46 mouse cellular contexts compared by ENCODE assay signal in genomic region chr6:85447351-85447750, GRCm38 (mm10). TPM values are rescaled to one million over a fixed set of nuclear protein-coding genes. Genes with fewer than 3 reads are reported as not detected.
"Had no signal": no experiment of that assay in that cellular context is flagged by ENCODE, and none has a peak within 500 bp of the region (broad histone marks: within the 10 kb centered on the region; RNA-seq: fewer than 3 reads in every experiment).

No protein-coding gene starts in this region.

- H3K4me1 ChIP-seq: limb, embryonic 12.5 days had no signal

- ATAC-seq: liver, embryonic 12.5 days; liver, postnatal 0 days; lung, postnatal 0 days; midbrain, embryonic 13.5 days; midbrain, embryonic 15.5 days; midbrain, embryonic 16.5 days had no signal

- H3K9ac ChIP-seq: limb, embryonic 12.5 days; limb, embryonic 13.5 days; limb, embryonic 15.5 days; liver, embryonic 12.5 days; liver, embryonic 13.5 days; liver, embryonic 14.5 days; liver, embryonic 15.5 days; liver, postnatal 0 days; lung, embryonic 14.5 days; lung, embryonic 15.5 days; midbrain, embryonic 12.5 days; midbrain, embryonic 13.5 days; midbrain, embryonic 15.5 days; neural tube, embryonic 12.5 days had no signal

- H3K9me3 ChIP-seq: limb, embryonic 10.5 days; limb, embryonic 12.5 days; limb, embryonic 13.5 days; limb, embryonic 15.5 days; liver, embryonic 12.5 days; liver, embryonic 13.5 days; liver, embryonic 15.5 days; lung, embryonic 15.5 days; megakaryocyte, embryonic 14.5 days; midbrain, embryonic 10.5 days; midbrain, embryonic 12.5 days; midbrain, embryonic 13.5 days; midbrain, embryonic 15.5 days; neural tube, embryonic 12.5 days had no signal

- H3K4me2 ChIP-seq: limb, embryonic 12.5 days; limb, embryonic 13.5 days; limb, embryonic 15.5 days; liver, embryonic 11.5 days; liver, embryonic 12.5 days; liver, embryonic 13.5 days; liver, embryonic 15.5 days; lung, embryonic 14.5 days; lung, embryonic 15.5 days; midbrain, embryonic 11.5 days; midbrain, embryonic 12.5 days; midbrain, embryonic 13.5 days; midbrain, embryonic 15.5 days; neural tube, embryonic 12.5 days had no signal

- H3K27me3 ChIP-seq: limb, embryonic 12.5 days; limb, embryonic 13.5 days; limb, embryonic 15.5 days; liver, embryonic 12.5 days; liver, embryonic 13.5 days; liver, embryonic 15.5 days; lung, embryonic 15.5 days; megakaryocyte, embryonic 14.5 days; midbrain, embryonic 12.5 days; midbrain, embryonic 13.5 days; midbrain, embryonic 15.5 days; neural tube, embryonic 12.5 days had no signal

- DNase-seq: left cerebral cortex, postnatal 4 days; liver; liver, embryonic 13.5 days; liver, postnatal 0 days; lung, adult 18-20 months; lung, adult 2 months; lung, embryonic 14.5 days; lung, postnatal 10 days; lung, postnatal 14 days; lung, postnatal 36 days; lung, postnatal 4 days; midbrain, embryonic 14.5 days had no signal

- H3K27ac ChIP-seq: limb, embryonic 10.5 days; limb, embryonic 12.5 days; limb, embryonic 13.5 days; limb, embryonic 15.5 days; liver, embryonic 12.5 days; liver, embryonic 13.5 days; liver, embryonic 14.5 days; liver, embryonic 15.5 days; lung, embryonic 15.5 days; macrophage; midbrain, embryonic 10.5 days; midbrain, embryonic 12.5 days; midbrain, embryonic 13.5 days; midbrain, embryonic 15.5 days; neural tube, embryonic 12.5 days had no signal

- H3K4me3 ChIP-seq: limb, embryonic 10.5 days; limb, embryonic 12.5 days; limb, embryonic 13.5 days; limb, embryonic 15.5 days; liver, embryonic 12.5 days; liver, embryonic 13.5 days; liver, embryonic 15.5 days; lung, embryonic 15.5 days; megakaryocyte, embryonic 14.5 days; midbrain, embryonic 10.5 days; midbrain, embryonic 12.5 days; midbrain, embryonic 13.5 days; midbrain, embryonic 15.5 days; neural tube, embryonic 12.5 days had no signal

RNA-seq across cellular contexts. Expression of gene Noto, which starts 23.7 kb away (rescaled TPM):
- total RNA-seq: left cerebral cortex, adult 8-10 months; left cerebral cortex, postnatal 10 days; left cerebral cortex, postnatal 14 days; left cerebral cortex, postnatal 25 days; left cerebral cortex, postnatal 36 days; left cerebral cortex, postnatal 4 days; liver, adult 2 months; megakaryocyte progenitor cell, adult 5-6 weeks; megakaryocyte, adult 5-6 weeks; megakaryocyte-erythroid progenitor cell, adult 5-6 weeks; midbrain, postnatal 0 days; monocyte, adult 5-6 weeks had no signal
- polyA plus RNA-seq: limb, embryonic 10.5 days; limb, embryonic 11.5 days; limb, embryonic 12.5 days; limb, embryonic 13.5 days; limb, embryonic 14.5 days; limb, embryonic 15.5 days; liver, adult 2 months; liver, embryonic 11.5 days; liver, embryonic 12.5 days; liver, embryonic 13.5 days; liver, embryonic 14.5 days; liver, embryonic 15.5 days; liver, embryonic 16.5 days; liver, postnatal 0 days; lung, adult 2 months; macrophage; midbrain, embryonic 10.5 days; midbrain, embryonic 11.5 days; midbrain, embryonic 12.5 days; midbrain, embryonic 13.5 days; midbrain, embryonic 14.5 days; midbrain, embryonic 15.5 days; midbrain, embryonic 16.5 days; midbrain, postnatal 0 days; neural tube, embryonic 11.5 days; neural tube, embryonic 12.5 days had no signal

RNA-seq across cellular contexts. Expression of gene Fbxo41, which starts 55.4 kb away (rescaled TPM):
- total RNA-seq: liver, adult 2 months; megakaryocyte progenitor cell, adult 5-6 weeks; megakaryocyte, adult 5-6 weeks; megakaryocyte-erythroid progenitor cell, adult 5-6 weeks; monocyte, adult 5-6 weeks had no signal
- polyA plus RNA-seq: liver, adult 2 months; liver, embryonic 13.5 days; liver, embryonic 14.5 days; liver, embryonic 15.5 days; liver, embryonic 16.5 days; liver, postnatal 0 days; lung, postnatal 0 days; macrophage had no signal
